Mouse (Mus musculus) C2C12 (cell line): Measurements from ENCODE around the gene Zswim3.

Experiments
- CTCF ChIP-seq: IDR thresholded peaks from one replicate; pipeline ENCODE4 v1.5.1; 2011; ENCODE audit not compliant: control insufficient read depth, insufficient read depth, insufficient read length
- MAX ChIP-seq: IDR thresholded peaks from one replicate; pipeline ENCODE4 v1.6.1; 2011; ENCODE audit warnings: mild to moderate bottlenecking, control low read depth
- MYOD1 ChIP-seq: IDR thresholded peaks from one replicate; pipeline ENCODE4 v1.6.1; 2011; ENCODE audit warnings: low read depth; ENCODE audit not compliant: control insufficient read depth, insufficient read length
- MYOG ChIP-seq: IDR thresholded peaks from one replicate; pipeline ENCODE4 v1.6.1; 2011; ENCODE audit not compliant: control insufficient read depth, insufficient read length; ENCODE audit errors: extremely low read depth

DNA sequence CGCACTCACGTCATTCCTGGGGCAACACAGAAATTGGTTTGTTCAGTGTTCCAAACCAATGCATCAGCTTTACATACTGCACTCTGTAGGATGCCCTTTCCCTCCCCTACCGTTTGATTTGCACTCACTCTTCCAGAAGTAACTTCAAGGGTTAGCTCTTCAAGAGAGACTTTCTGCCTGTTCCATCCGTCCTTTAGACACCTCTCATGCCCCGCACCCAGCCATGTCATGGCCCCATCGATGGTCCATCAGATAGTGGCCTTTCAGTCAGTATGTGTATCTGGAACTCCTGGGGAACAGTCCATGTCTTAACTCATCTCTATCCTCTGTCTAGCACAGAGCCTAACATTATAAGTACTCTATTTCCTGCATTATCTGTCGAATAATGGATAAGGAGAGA lies 42.3 kb upstream of the Zswim3 start:
- TF ChIP-seq CTCF (no peak), MAX (no peak), MYOD1 (no peak), MYOG (no peak)
